Mouse (Mus musculus) lung, postnatal 0 days (tissue): ENCODE results near the gene Cntn4.

Source experiments
- CTCF ChIP-seq: IDR thresholded peaks from 2 replicates; pipeline ENCODE4 v1.5.1; 2016; ENCODE audit warnings: antibody characterized with exemption, mild to moderate bottlenecking
- EP300 ChIP-seq: IDR thresholded peaks from 2 replicates; pipeline ENCODE4 v1.6.1; 2016; ENCODE audit warnings: antibody characterized with exemption, mild to moderate bottlenecking, control low read depth

DNA sequence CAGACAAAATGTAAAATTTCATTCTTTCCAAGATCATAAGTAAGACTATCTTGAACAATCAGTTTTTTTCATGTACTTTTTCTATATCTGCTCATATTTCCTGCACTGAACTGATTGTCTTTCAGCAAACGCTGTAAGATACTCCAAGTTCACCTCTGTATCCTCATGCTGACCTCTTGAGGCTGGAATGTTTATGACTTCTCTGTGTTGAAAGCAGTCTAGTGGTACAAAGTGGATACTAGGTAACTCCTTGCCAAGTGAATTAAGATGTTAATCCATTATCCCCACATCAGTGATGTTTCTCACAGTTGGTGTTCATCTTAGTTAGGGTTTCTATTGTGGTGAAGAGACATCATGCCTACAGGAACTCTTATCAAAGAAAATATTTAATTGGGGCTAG lies 651.5 kb downstream of the Cntn4 start:
- TF ChIP-seq CTCF (peak; percentile 41), EP300 (no peak)
